Mouse (Mus musculus): Measurements from ENCODE around the gene Msi2.

DNA sequence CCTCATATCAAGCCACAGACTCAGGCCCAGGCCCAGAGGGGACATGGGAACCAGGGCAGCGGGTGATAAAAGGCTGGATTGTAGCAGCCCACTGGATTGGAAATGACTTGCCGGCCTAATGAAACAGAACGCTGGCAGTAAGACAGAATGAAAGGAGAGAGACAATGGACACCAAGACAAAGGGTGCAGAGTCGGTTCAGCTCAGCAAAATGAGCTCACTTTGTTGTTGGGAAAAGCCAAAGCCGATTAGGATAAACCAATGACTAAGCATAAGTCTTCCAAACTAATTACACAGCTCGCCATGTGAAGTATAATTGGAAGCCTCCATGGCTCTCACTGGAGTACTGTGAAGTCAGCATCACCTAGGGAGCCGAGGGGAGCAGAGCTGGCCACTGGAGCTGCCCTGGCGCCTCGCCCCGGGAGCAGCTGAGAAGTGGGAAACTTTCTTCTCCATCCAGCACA, 133.1 kb downstream of the Msi2 start:
- TF ChIP-seq CTCF (IDR thresholded peaks at IDR 0.05; ENCODE audit: low read depth, low read length) (no peak), GATA1 (IDR thresholded peaks at IDR 0.05; ENCODE audit: borderline replicate concordance, low read length) (no peak), TAL1 (conservative IDR thresholded peaks at IDR 0.05; ENCODE audit: low read depth, low read length) (no peak), GATA2 (IDR thresholded peaks at IDR 0.05; ENCODE audit: borderline replicate concordance, low read depth, low read length) (no peak), POLR2AphosphoS5 (IDR thresholded peaks at IDR 0.05; ENCODE audit: insufficient replicate concordance, low read depth, low read length) (no peak)
